Mouse (Mus musculus) gastrocnemius, adult 18-20 months (tissue): ENCODE measurements around the gene Tmc1. TPM values are rescaled to one million over a fixed set of nuclear protein-coding genes. Genes with fewer than 3 reads are reported as not detected.
A peak's percentile ranks its signal among the peaks of the same experiment; 100 is the strongest.

Source experiments
- DNase-seq: peaks from one replicate; pipeline ENCODE4 v3.0.0; 2021; ENCODE audit warnings: low spot score
- total RNA-seq, 2 experiments: library from RNA; stranded (reverse); gene quantifications; 2 replicates each; pipeline ENCODE4 v1.2.3; 2021

Gene Tmc1
- total RNA-seq, 2 experiments from 2014 or later: not detected

DNA sequence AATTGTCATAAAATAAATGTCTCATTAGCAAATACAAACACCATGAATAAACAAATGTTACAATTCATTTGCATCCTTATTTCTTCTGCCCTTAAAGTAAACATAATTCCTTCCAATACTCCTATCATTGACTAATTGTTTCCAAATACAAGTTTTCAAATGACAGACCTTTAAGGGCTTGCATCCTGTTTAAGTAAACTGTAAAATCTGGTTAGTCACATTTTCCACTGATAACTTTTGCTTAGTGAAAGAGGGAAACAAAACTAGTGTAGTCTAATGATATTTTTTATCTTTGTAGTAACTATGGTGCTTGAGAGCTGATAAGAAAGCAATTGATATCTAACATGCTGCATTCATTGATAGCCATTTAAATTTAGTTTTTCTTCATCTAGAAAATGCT is 154.5 kb downstream of the Tmc1 start:
- no peak for DNase-seq

DNA sequence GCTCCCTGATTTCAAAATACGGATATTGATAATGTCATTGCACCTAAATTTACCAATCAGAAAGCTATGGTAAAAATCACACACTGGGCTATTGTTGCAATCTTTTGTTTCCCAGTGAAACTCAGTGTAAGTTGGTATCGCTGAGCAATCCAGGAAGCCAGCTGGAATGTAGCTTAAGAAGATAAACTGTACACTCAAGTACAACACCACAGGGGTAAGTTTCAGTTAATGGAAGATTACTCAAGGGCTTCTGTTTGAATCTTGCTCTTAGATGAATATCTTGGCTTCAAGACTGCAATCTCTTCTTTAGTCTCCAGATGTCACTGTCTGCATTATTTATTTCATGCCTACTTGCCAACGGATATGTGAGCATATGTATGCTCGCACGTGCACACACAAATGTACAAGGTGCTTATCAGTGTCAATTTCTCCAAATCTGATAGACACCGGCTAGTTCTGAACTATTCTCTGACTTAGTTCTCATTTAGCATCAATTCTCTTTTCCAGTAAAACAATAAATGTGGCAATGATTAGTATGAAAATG is 156.4 kb downstream of the Tmc1 start:
- DNase-seq: peak; percentile 13

DNA sequence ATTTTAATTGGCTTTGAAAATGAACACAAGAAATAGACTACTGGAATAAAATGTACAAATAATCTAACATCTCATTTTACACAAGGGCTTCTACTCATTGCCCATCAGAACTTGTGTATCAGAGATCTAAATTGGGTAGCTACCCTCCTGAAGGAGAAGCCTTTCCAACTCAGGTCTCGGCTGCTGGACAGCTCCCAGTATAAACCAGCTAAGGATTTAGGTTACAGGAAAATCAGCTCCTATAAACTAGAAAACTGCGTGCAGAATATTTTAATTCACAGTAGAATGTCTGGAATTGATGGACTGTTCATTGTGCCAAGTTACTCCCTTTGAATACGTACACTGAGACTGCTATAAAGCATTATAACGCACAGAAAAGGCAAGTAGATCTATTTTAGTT is 158.0 kb downstream of the Tmc1 start:
- DNase-seq: no peak

DNA sequence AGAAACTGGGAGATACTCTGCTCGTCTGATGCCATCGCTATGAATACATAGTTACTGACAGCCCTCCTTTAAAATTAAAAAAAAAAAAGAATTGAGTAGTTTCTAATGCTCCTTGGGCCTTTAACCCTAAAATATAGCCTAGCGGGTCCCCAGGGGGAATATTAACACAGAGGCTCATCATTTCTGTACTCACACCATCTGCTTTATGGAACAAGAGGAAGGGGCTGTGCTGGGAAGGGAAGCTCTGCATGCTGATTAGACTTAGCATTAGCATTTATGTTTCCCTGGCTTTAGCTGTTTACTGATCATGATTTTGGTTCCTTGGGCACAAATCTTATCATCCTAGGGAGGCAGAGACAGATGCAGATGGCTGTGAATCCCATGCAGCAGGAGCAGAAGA is 159.0 kb downstream of the Tmc1 start:
- no peak for DNase-seq

DNA sequence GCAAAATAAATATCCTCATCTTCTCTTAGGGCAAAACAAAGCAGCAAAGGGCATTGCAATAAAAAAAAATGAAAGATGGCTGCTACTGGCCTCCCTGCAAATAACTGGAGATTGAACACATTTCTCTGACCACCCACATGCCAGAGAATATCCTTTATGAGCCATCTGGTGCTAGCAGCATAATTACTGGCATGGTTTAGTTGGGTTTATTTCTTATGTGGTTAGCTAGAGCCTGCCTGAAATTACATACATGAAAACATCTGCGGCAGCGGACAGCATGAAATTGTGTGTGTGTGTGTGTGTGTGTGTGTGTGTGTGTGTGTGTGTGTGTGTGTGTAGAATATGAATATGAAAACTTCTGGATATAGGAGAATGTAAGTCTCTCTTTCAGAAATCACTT is 161.2 kb downstream of the Tmc1 start:
- no peak for DNase-seq

DNA sequence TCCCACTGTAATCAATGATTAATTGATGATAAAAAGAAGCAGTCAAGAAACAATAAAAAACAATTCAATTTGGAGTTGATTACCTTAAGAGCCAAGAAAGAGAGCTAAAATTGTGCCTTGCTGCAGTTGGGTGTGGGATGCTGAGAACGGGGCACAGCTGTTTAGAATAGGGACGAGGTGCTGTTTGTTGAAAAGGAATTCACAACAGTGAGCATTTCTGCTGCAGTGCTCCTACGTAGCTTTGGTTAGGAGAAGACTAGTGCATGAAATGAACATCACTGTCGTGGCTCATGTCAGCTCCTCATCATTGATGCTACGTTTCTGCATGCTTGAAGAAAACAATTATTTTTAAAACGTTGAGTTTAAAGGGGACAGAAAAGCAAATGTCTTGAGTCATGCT is 166.7 kb downstream of the Tmc1 start:
- no peak for DNase-seq

DNA sequence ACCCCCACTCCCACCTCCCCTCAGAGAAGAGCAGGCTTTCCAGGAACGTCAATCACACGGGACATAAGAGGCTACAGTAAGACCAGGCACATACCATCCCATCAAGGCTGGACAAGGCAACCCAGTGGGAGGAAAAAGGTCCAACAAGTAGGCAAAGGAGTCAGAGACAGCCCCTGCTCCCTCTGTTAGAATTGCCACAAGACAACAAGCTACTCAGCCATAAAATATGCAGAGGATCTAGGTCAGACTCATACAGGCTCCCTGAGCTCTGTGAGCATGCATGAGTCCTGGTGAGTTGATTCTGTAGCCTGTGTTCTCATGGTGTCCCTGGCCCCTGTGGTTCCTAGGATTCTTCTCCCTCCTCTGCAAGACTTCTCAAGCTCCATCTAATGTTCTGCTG is 178.3 kb downstream of the Tmc1 start:
- DNase-seq: no peak

DNA sequence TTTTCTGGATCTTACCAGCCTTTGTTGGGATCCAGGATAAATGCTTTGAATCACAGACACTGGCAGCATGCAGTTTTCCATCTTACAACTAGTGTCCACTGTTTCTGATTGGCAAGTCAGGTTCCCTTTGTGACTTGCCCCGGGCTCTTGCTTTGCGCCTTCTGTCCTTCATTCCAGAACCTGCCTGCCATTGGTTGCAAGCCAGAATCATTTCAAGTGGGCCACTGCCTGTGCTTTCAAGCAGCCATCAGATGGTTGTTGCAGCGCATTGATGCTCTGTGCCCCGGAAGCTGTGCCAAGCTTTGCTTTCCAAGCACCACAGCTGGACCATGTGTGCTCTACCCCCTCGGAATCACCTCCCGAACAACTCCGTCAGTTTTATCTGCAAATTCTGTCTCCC is 180.1 kb downstream of the Tmc1 start:
- DNase-seq: no peak

DNA sequence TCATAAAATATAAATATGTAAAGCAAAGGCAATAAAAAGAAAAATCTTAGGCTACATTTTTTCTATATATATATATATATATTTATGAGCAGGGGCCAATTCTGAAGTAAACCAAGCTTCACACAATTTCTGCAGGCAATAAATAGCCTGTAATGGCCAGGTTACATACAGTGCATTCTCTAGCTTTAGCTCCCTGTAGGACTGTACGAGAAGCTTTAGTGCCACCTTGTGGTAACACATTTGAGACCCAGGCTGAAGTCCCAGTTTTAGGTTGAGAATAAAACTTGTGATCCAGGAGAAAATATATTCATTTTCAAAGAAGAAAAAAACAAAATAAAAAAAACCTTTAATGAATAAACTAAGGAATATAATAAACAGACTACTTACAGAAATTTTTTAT is 189.8 kb downstream of the Tmc1 start:
- DNase-seq: peak; percentile 14

DNA sequence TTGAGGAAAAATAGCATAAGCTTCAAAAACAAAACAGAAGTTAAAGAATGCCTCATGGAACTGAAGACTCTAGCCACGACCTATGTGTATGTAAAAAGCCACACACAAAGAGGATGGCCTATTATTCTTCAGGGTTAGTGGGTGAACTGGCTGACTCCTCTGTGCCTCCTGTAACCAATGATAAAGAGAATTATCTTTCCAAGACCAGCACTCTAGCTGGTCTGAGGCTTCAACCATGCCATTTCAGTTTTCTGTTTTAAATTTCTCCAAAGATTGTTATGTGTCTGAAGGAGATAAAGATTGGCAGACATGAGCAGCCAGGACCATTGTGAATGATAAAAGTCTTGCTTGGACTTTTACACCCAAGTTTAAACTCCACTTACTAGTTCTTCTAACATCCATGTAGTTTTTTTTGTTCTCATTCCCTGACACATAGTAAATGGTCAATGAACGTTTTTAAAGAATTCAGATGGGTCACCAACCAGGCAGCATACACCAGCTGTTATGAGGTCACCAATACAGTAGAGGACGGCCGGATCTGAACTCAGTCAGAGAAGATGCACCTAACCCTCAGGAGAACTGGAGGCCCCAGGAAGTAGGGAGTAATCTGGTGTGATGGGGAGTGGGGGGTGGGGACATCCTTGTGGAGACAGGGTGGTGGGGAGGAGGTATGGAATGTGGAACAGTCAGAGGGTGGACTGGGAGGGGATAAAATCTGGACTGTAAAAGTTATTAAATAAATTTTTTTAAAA is 192.2 kb downstream of the Tmc1 start:
- DNase-seq: no peak

DNA sequence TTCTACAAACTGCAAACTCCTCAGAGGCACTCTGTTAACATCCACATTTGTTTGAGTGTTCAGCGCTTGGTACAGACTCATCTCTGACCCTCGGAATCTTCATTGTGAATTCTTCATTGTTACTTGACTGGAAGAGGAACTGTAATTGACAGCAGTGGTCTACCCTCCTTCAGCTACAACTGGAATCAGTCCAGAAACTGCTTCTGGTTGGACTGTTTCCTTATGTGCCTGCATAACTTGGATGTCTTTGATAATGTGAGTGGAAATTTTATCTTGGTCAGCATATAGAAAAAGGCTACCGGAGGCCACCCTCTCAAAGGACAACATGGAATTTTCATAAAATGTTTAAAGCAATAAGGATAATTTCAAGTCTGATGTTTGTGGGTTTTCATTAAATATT is 192.9 kb downstream of the Tmc1 start:
- no peak for DNase-seq

DNA sequence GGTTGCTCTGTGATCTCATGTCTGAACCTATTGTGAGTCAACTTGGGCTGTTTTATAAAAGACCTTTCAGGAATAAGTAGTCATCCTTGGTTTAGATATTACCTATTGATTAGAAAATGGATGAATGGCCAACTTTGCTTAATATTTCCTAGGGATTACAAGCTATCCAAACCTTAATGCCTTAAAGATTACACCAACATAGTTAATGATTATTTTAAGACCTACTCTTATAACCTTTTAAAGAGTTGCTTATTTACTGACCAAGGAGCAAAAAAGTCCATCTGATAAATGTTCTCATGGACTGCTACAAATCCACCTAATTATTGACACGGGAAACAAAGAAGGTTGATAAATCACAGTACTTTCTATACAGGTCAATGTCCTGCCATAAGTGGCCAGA is 209.4 kb downstream of the Tmc1 start:
- DNase-seq: no peak

Other genes starting within 250 kb of the Tmc1 start
- gene Aldh1a7, start 226.6 kb downstream of the Tmc1 start, total RNA-seq: 1 to 10 TPM in 1 of 2 experiments, under 1 TPM in 1; 0.32 to 1.0 TPM